In genomic region chr9:61479626-61480025, GRCm38 (mm10) we compare ENCODE assay signal across 14 mouse cellular contexts.
DNase-seq lines count a peak whose midpoint lies in the region; ATAC-seq and TF ChIP-seq lines count a peak whose summit lies in the region.
"Had no signal": no experiment of that assay in that cellular context is flagged by ENCODE, and none has a peak within 500 bp of the region (broad histone marks: within the 10 kb centered on the region; RNA-seq: fewer than 3 reads in every experiment).

No protein-coding gene starts in this region.

- WGBS in kidney, adult 2 months, result 47% methylated on average over 6 of the region's 6 CpGs

- ATAC-seq in common myeloid progenitor, adult 5-6 weeks (replicated peaks; ENCODE audit: low read depth, poor library complexity, severe bottlenecking), result peak; percentile 86

- no peak overlapping the region for H3K4me3 ChIP-seq in kidney, adult 2 months (ENCODE audit: insufficient read depth, low read depth, low read length)
- H3K4me3 ChIP-seq: forebrain, embryonic 10.5 days; heart, embryonic 10.5 days; limb, embryonic 12.5 days had no signal

- no peak for TF ChIP-seq POLR2A in kidney, adult 2 months (IDR thresholded peaks at IDR 0.05; ENCODE audit: low read depth, low read length)

- no peak for TF ChIP-seq CTCF in kidney, adult 2 months (conservative IDR thresholded peaks at IDR 0.05; ENCODE audit: insufficient read depth, insufficient read length, low read depth, low read length)

- no peaks in the 10 kb centered on the region for H3K4me1 ChIP-seq in kidney, adult 2 months (ENCODE audit: control insufficient read depth, insufficient read depth, low read length)
- H3K4me1 ChIP-seq: heart, embryonic 10.5 days; limb, embryonic 12.5 days had no signal

- H3K27me3 ChIP-seq in kidney, adult 2 months (replicated peaks; ENCODE audit: control insufficient read depth, insufficient read depth, low read length), result no peaks in the 10 kb centered on the region

- no peak overlapping the region for H3K27ac ChIP-seq in kidney, adult 2 months (ENCODE audit: insufficient read depth, low read depth, low read length)
- H3K27ac ChIP-seq: forebrain, embryonic 10.5 days; heart, embryonic 10.5 days; limb, embryonic 12.5 days; stomach, postnatal 0 days had no signal

- H3K36me3 ChIP-seq in kidney, adult 2 months (ENCODE audit: control insufficient read depth, insufficient read depth, low read length), result no peaks in the 10 kb centered on the region
- H3K36me3 ChIP-seq: forebrain, embryonic 10.5 days; heart, embryonic 10.5 days; limb, embryonic 12.5 days had no signal

- DNase-seq in adrenal gland, adult 2 months, result peak; percentile 53
- DNase-seq in adrenal gland, adult 8-10 months, result no peak
- DNase-seq in 3134 (ENCODE audit: extremely low read depth, insufficient read length, low spot score) (peak; percentile 80), adipocyte (ENCODE audit: low spot score) (peak; percentile 15)
- DNase-seq in thymus, postnatal 14 days, result no peak
- no peak for DNase-seq in kidney, adult 2 months
- DNase-seq in ovary, adult 18-20 months (ENCODE audit: low spot score), result no peak
- DNase-seq: kidney, adult 9 months; lung, adult 2 months had no signal

Comparison
In these comparisons a context has a peak if more than half of its experiments do, and no peak if none do; other contexts are left out.
1. DNase-seq: peak in adrenal gland, adult 2 months (single experiment), 3134 (single experiment) and adipocyte (single experiment); none in adrenal gland, adult 8-10 months (single experiment), thymus, postnatal 14 days (single experiment), kidney, adult 2 months (single experiment) and ovary, adult 18-20 months (single experiment).